ENCODE assay signal across 27 mouse cellular contexts in the genomic region with DNA sequence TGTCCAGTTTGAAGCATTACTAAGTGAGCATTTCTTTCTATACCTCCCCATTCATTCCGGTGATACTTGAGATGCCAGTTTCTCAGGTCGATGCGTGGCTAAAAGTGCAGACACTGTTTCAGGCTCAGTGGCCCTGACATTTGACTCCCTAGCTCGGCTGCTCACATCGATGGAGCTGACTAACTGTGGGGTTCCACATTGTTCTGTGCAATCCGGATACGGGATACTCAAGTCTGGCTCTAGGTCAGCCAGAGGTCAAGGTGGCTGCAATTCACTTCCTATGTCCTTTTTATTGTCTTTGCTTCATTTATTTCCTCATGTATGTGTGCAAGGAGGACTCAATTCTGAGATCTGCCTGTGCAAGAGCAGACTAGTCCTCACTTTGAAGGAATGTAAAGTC. TPM values are rescaled to one million over a fixed set of nuclear protein-coding genes. Genes with fewer than 3 reads are reported as not detected.
"Had no signal": no experiment of that assay in that cellular context is flagged by ENCODE, and none has a peak within 500 bp of the region (broad histone marks: within the 10 kb centered on the region; RNA-seq: fewer than 3 reads in every experiment).

No protein-coding gene starts in this region.

- H3K4me2 ChIP-seq: heart, embryonic 12.5 days; hindbrain, embryonic 12.5 days; hindbrain, embryonic 14.5 days; intestine, embryonic 15.5 days; limb, embryonic 13.5 days; limb, embryonic 15.5 days; liver, embryonic 12.5 days had no signal

- H3K9me3 ChIP-seq: heart, embryonic 10.5 days; heart, embryonic 12.5 days; hindbrain, embryonic 10.5 days; hindbrain, embryonic 12.5 days; intestine, embryonic 15.5 days; limb, embryonic 15.5 days had no signal

- H3K4me1 ChIP-seq: heart, embryonic 10.5 days; heart, embryonic 12.5 days; hindbrain, embryonic 10.5 days; hindbrain, embryonic 12.5 days; intestine, embryonic 15.5 days; limb, embryonic 13.5 days; limb, embryonic 15.5 days; liver, embryonic 12.5 days had no signal

- H3K4me3 ChIP-seq: gastrocnemius, adult 2 months; heart, embryonic 10.5 days; heart, embryonic 12.5 days; hindbrain, embryonic 10.5 days; hindbrain, embryonic 12.5 days; intestine, embryonic 15.5 days; limb, embryonic 13.5 days; limb, embryonic 15.5 days; liver, embryonic 12.5 days had no signal

- ATAC-seq: hindbrain, embryonic 16.5 days; inflammation-experienced regulatory T-cells, adult 6 months; intestine, embryonic 15.5 days; intestine, postnatal 0 days; liver, embryonic 12.5 days had no signal

- DNase-seq: gastrocnemius, adult 2 months; gastrocnemius, postnatal 10 days; gastrocnemius, postnatal 25 days; heart, adult 18-20 months; heart, postnatal 10 days; heart, postnatal 4 days; kidney, adult 2 months; kidney, adult 9 months; kidney, postnatal 10 days; kidney, postnatal 36 days; layer of hippocampus, adult 9-11 months; layer of hippocampus, postnatal 36 days; left cerebral cortex, postnatal 4 days had no signal

- H3K36me3 ChIP-seq: heart, embryonic 10.5 days; heart, embryonic 12.5 days; hindbrain, embryonic 10.5 days; hindbrain, embryonic 12.5 days; intestine, embryonic 15.5 days; limb, embryonic 13.5 days; limb, embryonic 15.5 days; liver, embryonic 12.5 days had no signal

- H3K9ac ChIP-seq: heart, embryonic 12.5 days; hindbrain, embryonic 12.5 days; hindbrain, embryonic 14.5 days; intestine, embryonic 15.5 days; limb, embryonic 13.5 days; limb, embryonic 15.5 days; liver, embryonic 12.5 days; liver, embryonic 14.5 days had no signal

- H3K27ac ChIP-seq: gastrocnemius, adult 2 months; heart, embryonic 10.5 days; hindbrain, embryonic 10.5 days; hindbrain, embryonic 12.5 days; hindbrain, embryonic 14.5 days; intestine, embryonic 15.5 days; limb, embryonic 13.5 days; limb, embryonic 15.5 days; liver, embryonic 12.5 days; liver, embryonic 14.5 days had no signal

- H3K27me3 ChIP-seq: heart, embryonic 12.5 days; hindbrain, embryonic 12.5 days; intestine, embryonic 15.5 days; limb, embryonic 13.5 days; limb, embryonic 15.5 days; liver, embryonic 12.5 days had no signal

RNA-seq across cellular contexts. Expression of gene Sln, which starts 45.9 kb away (rescaled TPM):
- polyA plus RNA-seq: hindbrain, embryonic 10.5 days; inflammation-experienced regulatory T-cells, adult 6 months; liver, adult 2 months had no signal
